Mouse (Mus musculus) hindbrain, embryonic 16.5 days (tissue): Measurements from ENCODE around the gene Chst1. TPM values are rescaled to one million over a fixed set of nuclear protein-coding genes. Genes with fewer than 3 reads are reported as not detected.

Experiments used
- ATAC-seq: fragments of 200-750 bp; cut with Nextera tagmentation; 2 replicates; pipeline ENCODE4 v1.8.0; 2017; ENCODE audit warnings: moderate TSS enrichment, moderate library complexity
- H3K27ac ChIP-seq: fragments of 300-500 bp; sonication (generic); 2 replicates; pipeline ENCODE4 v1.5.1; 2014; ENCODE audit warnings: low read depth, mild to moderate bottlenecking, control low read depth, low read length, moderate library complexity
- H3K27me3 ChIP-seq: fragments of 300-500 bp; sonication (generic); replicated peaks from 2 replicates; pipeline ENCODE4 v1.6.1; 2014; ENCODE audit warnings: low read length; ENCODE audit not compliant: control insufficient read depth, insufficient read depth
- H3K36me3 ChIP-seq: fragments of 300-500 bp; sonication (generic); 2 replicates; pipeline ENCODE4 v1.6.1; 2014; ENCODE audit warnings: mild to moderate bottlenecking, low read length, moderate library complexity, mixed read lengths; ENCODE audit not compliant: control insufficient read depth, insufficient read depth
- H3K4me1 ChIP-seq: fragments of 300-500 bp; sonication (generic); 2 replicates; pipeline ENCODE4 v1.6.1; 2014; ENCODE audit warnings: low read depth, low read length; ENCODE audit not compliant: control insufficient read depth, insufficient read depth
- H3K4me2 ChIP-seq: fragments of 300-500 bp; sonication (generic); 2 replicates; pipeline ENCODE4 v1.6.1; 2014; ENCODE audit warnings: mild to moderate bottlenecking, low read length, control low read depth, moderate library complexity
- H3K4me3 ChIP-seq: fragments of 300-500 bp; sonication (generic); 2 replicates; pipeline ENCODE4 v1.5.1; 2014; ENCODE audit warnings: mild to moderate bottlenecking, low read length, control low read depth, moderate library complexity
- H3K9ac ChIP-seq: fragments of 300-500 bp; sonication (generic); 2 replicates; pipeline ENCODE4 v1.6.1; 2014; ENCODE audit warnings: low read depth, mild to moderate bottlenecking, control low read depth, low read length, moderate library complexity
- H3K9me3 ChIP-seq: fragments of 300-500 bp; sonication (generic); 2 replicates; pipeline ENCODE4 v1.6.1; 2014; ENCODE audit warnings: mild to moderate bottlenecking, low read length, moderate library complexity; ENCODE audit not compliant: control insufficient read depth
- WGBS: fragments of 180-500 bp; shearing (Covaris S2); extraction: QIAGEN DNeasy Blood & Tissue Kit; methylation state at CpG from one replicate; pipeline ENCODE4 v1.1.7; 2014; 5-methylcytosine and 5-hydroxymethylcytosine counted together
- microRNA-seq: library from miRNA; unstranded; fragments of <30 nt; microRNA quantifications from one replicate; pipeline ENCODE4, GENCODE M21; 2017
- polyA plus RNA-seq: library from polyadenylated mRNA; unstranded; fragments of >200 nt; fragmentation: Nextera tagmentation; extraction: Ambion mirVana; gene quantifications from 2 replicates; pipeline ENCODE4 v1.2.1, GENCODE M21; 2015

Chst1 gene
- polyA plus RNA-seq, 1 experiment from 2014 or later: 31.9 TPM

DNA sequence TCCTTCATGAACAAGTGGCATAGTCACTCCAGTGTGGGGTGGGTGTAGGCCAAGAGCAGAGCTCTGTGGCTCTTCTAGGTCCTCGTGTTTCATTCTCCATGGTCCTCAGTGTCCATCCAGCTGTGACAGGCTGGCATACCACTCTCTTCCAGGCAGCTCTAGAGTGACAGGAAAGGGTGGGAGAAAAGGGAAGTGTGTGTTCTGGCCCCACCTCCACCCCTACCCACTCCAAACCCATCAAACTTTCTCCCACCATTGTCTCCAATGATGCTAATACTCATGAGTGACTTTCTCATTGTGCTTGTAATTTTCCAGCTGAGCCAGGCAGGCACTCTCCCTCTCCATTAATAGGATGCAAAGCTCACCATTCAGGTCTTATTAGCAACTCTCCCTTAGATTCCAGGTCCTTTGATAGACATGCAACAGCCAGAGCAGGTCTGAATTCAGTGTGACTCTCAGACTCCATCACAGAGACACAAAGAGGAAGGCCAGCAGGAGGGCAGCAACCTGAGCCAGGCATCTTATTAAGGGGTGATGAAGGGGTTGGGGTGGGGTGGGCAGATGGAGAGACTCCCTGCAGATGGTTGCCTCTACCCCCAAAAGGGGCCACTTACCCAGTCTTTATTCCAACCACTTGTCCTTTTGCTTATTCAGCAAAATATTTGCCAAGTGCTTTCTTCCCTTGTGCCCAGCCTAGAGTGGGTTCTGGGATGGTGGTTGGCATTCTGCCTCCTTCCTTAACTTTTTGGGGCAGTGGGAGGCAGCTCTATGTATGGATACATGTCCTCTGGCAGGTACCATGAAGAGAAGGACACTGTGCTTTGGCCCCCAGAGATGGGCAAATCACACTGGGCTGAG is 59.0 kb downstream of the Chst1 start:
- Histone ChIP-seq H3K4me3 (no peak overlapping the region), H3K9ac (no peak overlapping the region), H3K4me1 (no peaks in the 10 kb centered on the region; the same call in 1 of the 2 replicates), H3K27me3 (no peaks in the 10 kb centered on the region), H3K36me3 (no peaks in the 10 kb centered on the region), H3K9me3 (no peaks in the 10 kb centered on the region), H3K27ac (no peak overlapping the region), H3K4me2 (no peak overlapping the region)
- no peak for ATAC-seq
- 64% methylated on average over 1 of the region's 1 CpGs for WGBS

DNA sequence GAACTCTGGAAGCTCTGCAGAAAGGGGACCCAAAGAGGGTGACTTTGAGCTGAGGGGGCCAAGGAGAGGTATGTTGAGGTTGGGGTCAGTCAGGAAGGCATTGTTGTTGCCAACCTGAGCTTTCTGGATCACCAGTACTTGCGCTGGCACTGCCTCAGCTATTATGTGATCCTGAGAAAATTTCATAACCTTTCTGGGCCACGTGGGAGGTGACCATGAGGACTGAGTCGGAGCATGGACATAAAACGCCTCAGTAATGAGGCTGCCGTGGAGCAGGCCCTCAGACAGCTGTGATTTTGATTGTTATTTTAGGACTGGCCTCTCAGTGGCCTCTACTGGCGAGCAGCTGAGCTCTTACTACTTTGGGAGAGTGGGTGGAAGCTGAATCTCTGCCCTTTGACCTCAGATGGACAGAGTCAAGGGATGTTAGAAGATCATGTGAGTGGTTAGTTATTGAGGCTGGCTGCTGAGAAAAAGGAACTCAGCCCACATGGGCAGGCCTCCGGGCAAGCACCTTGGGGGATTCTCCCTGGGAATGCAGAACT is 60.1 kb downstream of the Chst1 start:
- Histone ChIP-seq H3K9me3 (no peaks in the 10 kb centered on the region), H3K4me3 (no peak overlapping the region), H3K4me1 (no peaks in the 10 kb centered on the region; the same call in 1 of the 2 replicates), H3K4me2 (no peak overlapping the region), H3K36me3 (no peaks in the 10 kb centered on the region), H3K9ac (no peak overlapping the region), H3K27me3 (no peaks in the 10 kb centered on the region), H3K27ac (no peak overlapping the region)
- no peak for ATAC-seq
- WGBS: 63% methylated on average over 7 of the region's 7 CpGs

DNA sequence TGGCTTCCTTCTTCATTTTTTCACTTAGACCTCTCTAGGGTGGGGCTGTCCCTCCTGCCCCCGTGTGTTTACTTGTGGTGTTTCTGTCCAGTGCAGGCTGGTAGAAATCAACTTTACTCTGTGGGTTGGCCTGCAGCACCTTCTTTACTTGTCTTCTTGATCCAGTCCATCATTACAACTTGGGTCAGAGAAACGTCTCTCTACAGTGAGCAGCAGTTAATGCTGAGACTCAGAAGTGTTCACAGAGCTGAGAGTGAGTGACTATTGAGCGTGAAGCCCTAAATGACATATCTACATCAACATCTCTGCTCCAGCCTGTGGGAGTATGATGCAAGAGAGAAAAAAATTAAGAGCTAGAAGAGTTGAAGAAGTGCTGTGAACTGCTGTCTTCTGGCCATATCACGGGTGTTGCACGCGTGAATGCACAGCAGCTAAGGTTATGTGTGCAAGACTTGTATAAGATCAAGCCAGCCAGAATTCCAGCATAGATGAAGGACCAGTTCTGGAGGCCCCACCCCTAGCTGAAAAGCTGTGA is 63.1 kb downstream of the Chst1 start:
- H3K9me3 ChIP-seq: no peaks in the 10 kb centered on the region
- 93% methylated on average over 6 of the region's 6 CpGs for WGBS
- H3K4me1 ChIP-seq: no peaks in the 10 kb centered on the region
- H3K36me3 ChIP-seq: no peaks in the 10 kb centered on the region
- no peak overlapping the region for H3K4me3 ChIP-seq
- no peak overlapping the region for H3K27ac ChIP-seq
- no peak for ATAC-seq
- H3K27me3 ChIP-seq: no peaks in the 10 kb centered on the region
- no peak overlapping the region for H3K9ac ChIP-seq
- H3K4me2 ChIP-seq: no peak overlapping the region

Small RNA genes within 50 kb of the gene (microRNA-seq; reads per million reads assigned to microRNA genes)
- not detected for gene Mir7221
- gene Mir7222: not detected

Other genes starting within 250 kb of the Chst1 start
- 43.5 and 45.6 TPM in 2 replicates for gene Pex16, start 225.0 kb upstream of the Chst1 start, polyA plus RNA-seq
- gene Large2, start 224.8 kb upstream of the Chst1 start, polyA plus RNA-seq: 1.7 and 2.3 TPM in 2 replicates
- 5.8 and 7.7 TPM in 2 replicates for gene 1700029I15Rik, start 217.2 kb upstream of the Chst1 start, polyA plus RNA-seq
- gene Mapk8ip1, start 198.4 kb upstream of the Chst1 start, polyA plus RNA-seq: 112 and 130 TPM in 2 replicates
- 51.4 and 53.2 TPM in 2 replicates for gene Cry2, start 165.7 kb upstream of the Chst1 start, polyA plus RNA-seq
- 18.9 and 20.7 TPM in 2 replicates for gene Slc35c1, start 139.2 kb upstream of the Chst1 start, polyA plus RNA-seq